In genomic region chr13:92807849-92808248, GRCm38 (mm10) we compare ENCODE assay signal across 24 mouse cellular contexts. TPM values are rescaled to one million over a fixed set of nuclear protein-coding genes. Genes with fewer than 3 reads are reported as not detected.
A peak's percentile ranks its signal among the peaks of the same experiment; 100 is the strongest.
DNase-seq lines count a peak whose midpoint lies in the region; ATAC-seq and TF ChIP-seq lines count a peak whose summit lies in the region.
"Had no signal": no experiment of that assay in that cellular context is flagged by ENCODE, and none has a peak within 500 bp of the region (broad histone marks: within the 10 kb centered on the region; RNA-seq: fewer than 3 reads in every experiment).

No protein-coding gene starts in this region.

- H3K27ac ChIP-seq in intestine, embryonic 15.5 days = no peak overlapping the region
- H3K27ac ChIP-seq in intestine, embryonic 16.5 days (ENCODE audit: low read length) = no peak overlapping the region
- no peak overlapping the region for H3K27ac ChIP-seq in intestine, postnatal 0 days (ENCODE audit: low read depth, low read length)
- H3K27ac ChIP-seq in midbrain, embryonic 11.5 days (ENCODE audit: low read depth, low read length) = no peak overlapping the region

- H3K9ac ChIP-seq in intestine, embryonic 15.5 days = no peak overlapping the region
- H3K9ac ChIP-seq in intestine, embryonic 16.5 days (ENCODE audit: low read depth, low read length) = no peak overlapping the region
- H3K9ac ChIP-seq in intestine, postnatal 0 days (ENCODE audit: low read depth, low read length) = no peak overlapping the region
- H3K9ac ChIP-seq in midbrain, embryonic 11.5 days (ENCODE audit: low read length) = no peak overlapping the region

- H3K4me2 ChIP-seq in intestine, embryonic 15.5 days (replicated peaks) = no peak overlapping the region
- H3K4me2 ChIP-seq in intestine, embryonic 16.5 days (ENCODE audit: low read depth, low read length) = no peak overlapping the region
- H3K4me2 ChIP-seq in intestine, postnatal 0 days (replicated peaks; ENCODE audit: low read depth) = no peak overlapping the region
- no peak overlapping the region for H3K4me2 ChIP-seq in midbrain, embryonic 11.5 days

- no peak for TF ChIP-seq CTCF in intestine, postnatal 0 days (IDR thresholded peaks at IDR 0.05; ENCODE audit: low read depth)

- H3K4me1 ChIP-seq in intestine, embryonic 15.5 days (replicated peaks) = no peaks in the 10 kb centered on the region
- H3K4me1 ChIP-seq in intestine, embryonic 16.5 days (ENCODE audit: control insufficient read depth, insufficient read depth, low read length) = no peaks in the 10 kb centered on the region
- H3K4me1 ChIP-seq in intestine, postnatal 0 days (replicated peaks; ENCODE audit: control insufficient read depth, insufficient read depth, low read length) = no peaks in the 10 kb centered on the region
- H3K4me1 ChIP-seq in midbrain, embryonic 11.5 days (ENCODE audit: control insufficient read depth, insufficient read depth, low read length) = no peaks in the 10 kb centered on the region

- no peaks in the 10 kb centered on the region for H3K27me3 ChIP-seq in intestine, embryonic 15.5 days (replicated peaks)
- no peaks in the 10 kb centered on the region for H3K27me3 ChIP-seq in intestine, embryonic 16.5 days (replicated peaks; ENCODE audit: control insufficient read depth, insufficient read depth, low read length)
- H3K27me3 ChIP-seq in intestine, postnatal 0 days (replicated peaks; ENCODE audit: control insufficient read depth, insufficient read depth, low read length) = no peaks in the 10 kb centered on the region
- no peaks in the 10 kb centered on the region for H3K27me3 ChIP-seq in midbrain, embryonic 11.5 days (ENCODE audit: control insufficient read depth, insufficient read depth, low read length)
- H3K27me3 ChIP-seq: CH12.LX had no signal

- H3K36me3 ChIP-seq in intestine, embryonic 15.5 days = no peaks in the 10 kb centered on the region
- H3K36me3 ChIP-seq in intestine, embryonic 16.5 days (ENCODE audit: control insufficient read depth, insufficient read depth, low read length) = no peaks in the 10 kb centered on the region
- no peaks in the 10 kb centered on the region for H3K36me3 ChIP-seq in intestine, postnatal 0 days (ENCODE audit: control insufficient read depth, insufficient read depth)
- H3K36me3 ChIP-seq in midbrain, embryonic 11.5 days (ENCODE audit: control insufficient read depth, insufficient read depth, low read length) = no peaks in the 10 kb centered on the region
- H3K36me3 ChIP-seq: G1E had no signal

- WGBS in intestine, embryonic 15.5 days = 80% methylated on average over 3 of the region's 3 CpGs
- WGBS in intestine, embryonic 16.5 days = 81% methylated on average over 3 of the region's 3 CpGs
- 53% methylated on average over 3 of the region's 3 CpGs for WGBS in intestine, postnatal 0 days
- 40% methylated on average over 3 of the region's 3 CpGs for WGBS in large intestine, adult 2 months
- 89% methylated on average over 3 of the region's 3 CpGs for WGBS in midbrain, embryonic 11.5 days

- H3K4me3 ChIP-seq in intestine, embryonic 15.5 days (replicated peaks) = no peak overlapping the region
- no peak overlapping the region for H3K4me3 ChIP-seq in intestine, embryonic 16.5 days (ENCODE audit: low read length)
- no peak overlapping the region for H3K4me3 ChIP-seq in intestine, postnatal 0 days (ENCODE audit: low read depth, low read length)
- no peak overlapping the region for H3K4me3 ChIP-seq in midbrain, embryonic 11.5 days (ENCODE audit: low read depth, low read length)

- peak; percentile 89 for DNase-seq in large intestine, adult 2 months (ENCODE audit: low read depth, low spot score)
- no peak for DNase-seq in midbrain, embryonic 11.5 days (ENCODE audit: low spot score, missing footprints)
- DNase-seq in kidney, adult 9 months = no peak
- DNase-seq in lung, adult 18-20 months = no peak
- DNase-seq in heart, adult 8-10 months (ENCODE audit: low spot score) = no peak
- DNase-seq: adrenal gland, adult 2 months; adrenal gland, adult 8-10 months; adrenal gland, postnatal 10 days; adrenal gland, postnatal 14 days; adrenal gland, postnatal 25 days; adrenal gland, postnatal 36 days; B cell, adult 2 months; cerebellum, adult 11 months; cerebellum, adult 11-12 months had no signal

- no peaks in the 10 kb centered on the region for H3K9me3 ChIP-seq in intestine, embryonic 15.5 days
- H3K9me3 ChIP-seq in intestine, embryonic 16.5 days (ENCODE audit: control insufficient read depth, low read length) = no peaks in the 10 kb centered on the region
- no peaks in the 10 kb centered on the region for H3K9me3 ChIP-seq in intestine, postnatal 0 days (ENCODE audit: control insufficient read depth)
- no peaks in the 10 kb centered on the region for H3K9me3 ChIP-seq in midbrain, embryonic 11.5 days (ENCODE audit: control insufficient read depth, low read length)
- H3K9me3 ChIP-seq: G1E had no signal

- peak; percentile 58 for ATAC-seq in intestine, embryonic 15.5 days
- peak; percentile 71 for ATAC-seq in intestine, embryonic 16.5 days
- ATAC-seq in intestine, postnatal 0 days = peak; percentile 86
- ATAC-seq in midbrain, embryonic 11.5 days (ENCODE audit: low FRiP score) = no peak
- ATAC-seq: activated CD4-positive, CD25-positive, alpha-beta regulatory T cell, adult 4 months; CD4-positive, CD25-positive, alpha-beta regulatory T cell, adult 4 months; Patski had no signal

RNA-seq across cellular contexts. Expression of gene Thbs4, which starts 13.2 kb away (rescaled TPM):
- polyA plus RNA-seq in intestine, embryonic 15.5 days (2015; fragmentation: Nextera tagmentation; extraction: Ambion mirVana) = 23.2 TPM in 2 replicates
- polyA plus RNA-seq in intestine, embryonic 16.5 days (2015; fragmentation: Nextera tagmentation; extraction: Ambion mirVana) = 19.6 and 22.0 TPM in 2 replicates
- 6.3 and 7.1 TPM in 2 replicates for polyA plus RNA-seq in intestine, postnatal 0 days (2015; fragmentation: Nextera tagmentation; extraction: Ambion mirVana)
- 1.8 and 2.9 TPM in 2 replicates for polyA plus RNA-seq in large intestine, adult 2 months (2012; rRNA removed)
- polyA plus RNA-seq in midbrain, embryonic 11.5 days (2014; fragmentation: Nextera tagmentation; extraction: Ambion mirVana) = 1.6 and 1.8 TPM in 2 replicates
- total RNA-seq in heart, adult 8-10 months (2022) = 1 to 10 TPM; 4.5 to 7.9 (median 6.6) TPM
- total RNA-seq: CH12.LX, G1E, MEL had no signal
- polyA plus RNA-seq: activated CD4-positive, CD25-positive, alpha-beta regulatory T cell, adult 4 months; C2C12; CD4-positive, CD25-positive, alpha-beta regulatory T cell, adult 4 months; G1E; Patski had no signal

RNA-seq across cellular contexts. Expression of gene Mtx3, which starts 36.7 kb away (rescaled TPM):
- polyA plus RNA-seq in intestine, embryonic 15.5 days (2015; fragmentation: Nextera tagmentation; extraction: Ambion mirVana) = 3.1 and 3.6 TPM in 2 replicates
- 2.2 and 3.1 TPM in 2 replicates for polyA plus RNA-seq in intestine, embryonic 16.5 days (2015; fragmentation: Nextera tagmentation; extraction: Ambion mirVana)
- polyA plus RNA-seq in intestine, postnatal 0 days (2015; fragmentation: Nextera tagmentation; extraction: Ambion mirVana) = 2.1 and 2.8 TPM in 2 replicates
- 2.5 and 5.3 TPM in 2 replicates for polyA plus RNA-seq in large intestine, adult 2 months (2012; rRNA removed)
- polyA plus RNA-seq in midbrain, embryonic 11.5 days (2014; fragmentation: Nextera tagmentation; extraction: Ambion mirVana) = 4.9 and 5.9 TPM in 2 replicates
- 10 to 100 TPM in 1 of 4 experiments, 1 to 10 TPM in 3; 4.6 to 10.2 (median 6.6) TPM for total RNA-seq in heart, adult 8-10 months (2022)
